Mouse (Mus musculus) hindbrain, embryonic 14.5 days (tissue): ENCODE measurements around the gene Atxn1. TPM values are rescaled to one million over a fixed set of nuclear protein-coding genes. Genes with fewer than 3 reads are reported as not detected.

Experiments used
- ATAC-seq: fragments of 200-750 bp; cut with Nextera tagmentation; 2 replicates; pipeline ENCODE4 v1.8.0; 2017; ENCODE audit warnings: moderate number of reproducible peaks, mild to moderate bottlenecking, moderate TSS enrichment, moderate library complexity; ENCODE audit not compliant: low FRiP score
- DNase-seq: peaks from one replicate; pipeline ENCODE4 v3.0.0-alpha.2; 2015; ENCODE audit warnings: low spot score
- H3K27ac ChIP-seq: fragments of 300-500 bp; sonication (generic); 2 replicates; pipeline ENCODE4 v1.5.1; 2014; ENCODE audit warnings: mild to moderate bottlenecking, moderate library complexity
- H3K27me3 ChIP-seq: fragments of 300-500 bp; sonication (generic); 2 replicates; pipeline ENCODE4 v1.6.1; 2014; ENCODE audit warnings: mild to moderate bottlenecking, low read length, mixed read lengths; ENCODE audit not compliant: control insufficient read depth, insufficient read depth
- H3K36me3 ChIP-seq: fragments of 300-500 bp; sonication (generic); replicated peaks from 2 replicates; pipeline ENCODE4 v1.6.1; 2014; ENCODE audit not compliant: control insufficient read depth, insufficient read depth
- H3K4me1 ChIP-seq: fragments of 300-500 bp; sonication (generic); replicated peaks from 2 replicates; pipeline ENCODE4 v1.6.1; 2014; ENCODE audit warnings: antibody characterized with exemption, low read length, mixed read lengths; ENCODE audit not compliant: control insufficient read depth, insufficient read depth
- H3K4me2 ChIP-seq: fragments of 300-500 bp; sonication (generic); replicated peaks from 2 replicates; pipeline ENCODE4 v1.6.1; 2014; ENCODE audit warnings: mild to moderate bottlenecking, moderate library complexity
- H3K4me3 ChIP-seq: fragments of 300-500 bp; sonication (generic); replicated peaks from 2 replicates; pipeline ENCODE4 v1.5.1; 2014; ENCODE audit warnings: mild to moderate bottlenecking, low read length
- H3K9ac ChIP-seq: fragments of 300-500 bp; sonication (generic); 2 replicates; pipeline ENCODE4 v1.6.1; 2014
- H3K9me3 ChIP-seq: fragments of 300-500 bp; sonication (generic); 2 replicates; pipeline ENCODE4 v1.6.1; 2016; ENCODE audit warnings: low read length; ENCODE audit not compliant: control insufficient read depth
- WGBS: fragments of 180-500 bp; shearing (Covaris S2); extraction: QIAGEN DNeasy Blood & Tissue Kit; methylation state at CpG from one replicate; pipeline ENCODE4 v1.1.7; 2014; 5-methylcytosine and 5-hydroxymethylcytosine counted together
- polyA plus RNA-seq: library from polyadenylated mRNA; unstranded; fragments of >200 nt; fragmentation: Nextera tagmentation; extraction: Ambion mirVana; gene quantifications from 2 replicates; pipeline ENCODE4 v1.2.1, GENCODE M21; 2014

Atxn1 gene
- polyA plus RNA-seq, 1 experiment from 2014 or later = 8.1 TPM

GRCm38 (mm10) chr13:45633918-45634317, 330.9 kb downstream of the Atxn1 start:
- Histone ChIP-seq H3K27me3 (no peaks in the 10 kb centered on the region), H3K4me3 (no peak overlapping the region), H3K4me1 (no peaks in the 10 kb centered on the region), H3K27ac (no peak overlapping the region), H3K9me3 (no peaks in the 10 kb centered on the region), H3K4me2 (no peak overlapping the region), H3K9ac (no peak overlapping the region), H3K36me3 (no peaks in the 10 kb centered on the region)
- no peak for DNase-seq
- ATAC-seq = no peak

GRCm38 (mm10) chr13:45632133-45632532, 332.7 kb downstream of the Atxn1 start:
- no peak for ATAC-seq
- no peaks in the 10 kb centered on the region for H3K9me3 ChIP-seq
- H3K9ac ChIP-seq = no peak overlapping the region
- no peaks in the 10 kb centered on the region for H3K4me1 ChIP-seq
- no peaks in the 10 kb centered on the region for H3K36me3 ChIP-seq
- WGBS = 92% methylated on average over 3 of the region's 3 CpGs
- DNase-seq = no peak
- no peak overlapping the region for H3K4me3 ChIP-seq
- H3K4me2 ChIP-seq = no peak overlapping the region
- no peaks in the 10 kb centered on the region for H3K27me3 ChIP-seq
- H3K27ac ChIP-seq = no peak overlapping the region

GRCm38 (mm10) chr13:45630518-45631290, 334.1 kb downstream of the Atxn1 start:
- no peaks in the 10 kb centered on the region for H3K36me3 ChIP-seq
- no peaks in the 10 kb centered on the region for H3K9me3 ChIP-seq
- H3K4me1 ChIP-seq = no peaks in the 10 kb centered on the region
- ATAC-seq = no peak
- 79% methylated on average over 12 of the region's 12 CpGs for WGBS
- no peaks in the 10 kb centered on the region for H3K27me3 ChIP-seq
- H3K4me2 ChIP-seq = no peak overlapping the region
- no peak overlapping the region for H3K27ac ChIP-seq
- H3K9ac ChIP-seq = no peak overlapping the region
- no peak for DNase-seq
- H3K4me3 ChIP-seq = no peak overlapping the region

GRCm38 (mm10) chr13:45629750-45630149, 335.1 kb downstream of the Atxn1 start:
- 88% methylated on average over 1 of the region's 1 CpGs for whole genome bisulfite sequencing
- no peaks in the 10 kb centered on the region for H3K4me1 ChIP-seq
- H3K9me3 ChIP-seq = no peaks in the 10 kb centered on the region
- no peak overlapping the region for H3K27ac ChIP-seq
- ATAC-seq (no peak), DNase-seq (no peak)
- H3K27me3 ChIP-seq = no peaks in the 10 kb centered on the region
- no peak overlapping the region for H3K4me2 ChIP-seq
- no peak overlapping the region for H3K4me3 ChIP-seq
- no peak overlapping the region for H3K9ac ChIP-seq
- no peaks in the 10 kb centered on the region for H3K36me3 ChIP-seq

- H3K4me3 ChIP-seq = no peak overlapping the region
- H3K27ac ChIP-seq = no peak overlapping the region
- 73% methylated on average over 8 of the region's 8 CpGs for WGBS
- no peaks in the 10 kb centered on the region for H3K27me3 ChIP-seq
- ATAC-seq (no peak), DNase-seq (no peak)
- no peaks in the 10 kb centered on the region for H3K4me1 ChIP-seq
- H3K4me2 ChIP-seq = no peak overlapping the region
- H3K9me3 ChIP-seq = no peaks in the 10 kb centered on the region
- H3K36me3 ChIP-seq = no peaks in the 10 kb centered on the region
- no peak overlapping the region for H3K9ac ChIP-seq
Measured at GRCm38 (mm10) chr13:45628341-45628740, 336.5 kb downstream of the Atxn1 start.

GRCm38 (mm10) chr13:45627206-45627751, 337.5 kb downstream of the Atxn1 start:
- no peak for ATAC-seq

GRCm38 (mm10) chr13:45625740-45626139, 339.1 kb downstream of the Atxn1 start:
- no peak overlapping the region for H3K4me2 ChIP-seq
- no peaks in the 10 kb centered on the region for H3K4me1 ChIP-seq
- no peak for DNase-seq
- no peaks in the 10 kb centered on the region for H3K36me3 ChIP-seq
- ATAC-seq = no peak
- H3K27me3 ChIP-seq = no peaks in the 10 kb centered on the region
- H3K4me3 ChIP-seq = no peak overlapping the region
- H3K9ac ChIP-seq = no peak overlapping the region
- H3K27ac ChIP-seq = no peak overlapping the region
- WGBS = 96% methylated on average over 5 of the region's 5 CpGs
- H3K9me3 ChIP-seq = no peaks in the 10 kb centered on the region

More at GRCm38 (mm10) chr13:45627206-45627751, 337.5 kb downstream of the Atxn1 start:
- no peak for DNase-seq
- Histone ChIP-seq H3K27me3 (no peaks in the 10 kb centered on the region), H3K9me3 (no peaks in the 10 kb centered on the region), H3K9ac (no peak overlapping the region), H3K4me1 (no peaks in the 10 kb centered on the region), H3K4me2 (no peak overlapping the region), H3K27ac (no peak overlapping the region), H3K4me3 (no peak overlapping the region), H3K36me3 (no peaks in the 10 kb centered on the region)
- 85% methylated on average over 8 of the region's 8 CpGs for WGBS

- Histone ChIP-seq H3K4me1 (no peaks in the 10 kb centered on the region), H3K9ac (no peak overlapping the region), H3K36me3 (no peaks in the 10 kb centered on the region), H3K4me3 (no peak overlapping the region), H3K27ac (no peak overlapping the region), H3K4me2 (no peak overlapping the region), H3K9me3 (no peaks in the 10 kb centered on the region), H3K27me3 (no peaks in the 10 kb centered on the region)
- 84% methylated on average over 1 of the region's 1 CpGs for WGBS
- ATAC-seq (no peak), DNase-seq (no peak)
Measured at GRCm38 (mm10) chr13:45623846-45624245, 341.0 kb downstream of the Atxn1 start.

- Histone ChIP-seq H3K36me3 (no peaks in the 10 kb centered on the region), H3K4me3 (no peak overlapping the region), H3K4me1 (no peaks in the 10 kb centered on the region), H3K27ac (no peak overlapping the region), H3K9me3 (no peaks in the 10 kb centered on the region), H3K4me2 (no peak overlapping the region), H3K9ac (no peak overlapping the region), H3K27me3 (no peaks in the 10 kb centered on the region)
- 93% methylated on average over 4 of the region's 4 CpGs for WGBS
- DNase-seq (no peak), ATAC-seq (no peak)
Measured at GRCm38 (mm10) chr13:45622871-45623546, 341.8 kb downstream of the Atxn1 start.
